Mouse (Mus musculus) hindbrain, embryonic 11.5 days (tissue): ENCODE data around the gene Rhbdl1. TPM values are rescaled to one million over a fixed set of nuclear protein-coding genes. Genes with fewer than 3 reads are reported as not detected.
"Not testable (repeated sequence)": the region's sequence is repeated elsewhere in the genome, so short reads cannot be mapped to it uniquely, and the experiment has no call there.

Experiments used
- ATAC-seq: fragments of 200-750 bp; cut with Nextera tagmentation; 2 replicates; pipeline ENCODE4 v1.8.0; 2017; ENCODE audit warnings: mild to moderate bottlenecking, moderate TSS enrichment, moderate library complexity; ENCODE audit not compliant: low FRiP score
- DNase-seq: peaks from one replicate; pipeline ENCODE4 v3.0.0-alpha.2; 2015; ENCODE audit warnings: low spot score
- H3K27ac ChIP-seq: fragments of 300-500 bp; sonication (generic); 2 replicates; pipeline ENCODE4 v1.5.1; 2014; ENCODE audit warnings: mild to moderate bottlenecking, low read depth, low read length
- H3K27me3 ChIP-seq: fragments of 300-500 bp; sonication (generic); 2 replicates; pipeline ENCODE4 v1.6.1; 2014; ENCODE audit warnings: mild to moderate bottlenecking, low read length, moderate library complexity, mixed read lengths; ENCODE audit not compliant: control insufficient read depth, insufficient read depth
- H3K36me3 ChIP-seq: fragments of 300-500 bp; sonication (generic); 2 replicates; pipeline ENCODE4 v1.6.1; 2014; ENCODE audit warnings: mild to moderate bottlenecking, low read length, moderate library complexity, mixed read lengths; ENCODE audit not compliant: control insufficient read depth, insufficient read depth
- H3K4me1 ChIP-seq: fragments of 300-500 bp; sonication (generic); replicated peaks from 2 replicates; pipeline ENCODE4 v1.6.1; 2014; ENCODE audit warnings: low read length, mixed read lengths; ENCODE audit not compliant: control insufficient read depth, insufficient read depth
- H3K4me2 ChIP-seq: fragments of 300-500 bp; sonication (generic); replicated peaks from 2 replicates; pipeline ENCODE4 v1.6.1; 2014; ENCODE audit warnings: mild to moderate bottlenecking, low read depth, low read length
- H3K4me3 ChIP-seq: fragments of 300-500 bp; sonication (generic); 2 replicates; pipeline ENCODE4 v1.5.1; 2014; ENCODE audit warnings: low read depth, low read length
- H3K9ac ChIP-seq: fragments of 300-500 bp; sonication (generic); 2 replicates; pipeline ENCODE4 v1.6.1; 2014; ENCODE audit warnings: low read depth, low read length
- H3K9me3 ChIP-seq: fragments of 300-500 bp; sonication (generic); 2 replicates; pipeline ENCODE4 v1.6.1; 2016; ENCODE audit warnings: low read length; ENCODE audit not compliant: control insufficient read depth
- WGBS: fragments of 180-500 bp; shearing (Covaris S2); extraction: QIAGEN DNeasy Blood & Tissue Kit; methylation state at CpG from one replicate; pipeline ENCODE4 v1.1.7; 2014; 5-methylcytosine and 5-hydroxymethylcytosine counted together
- polyA plus RNA-seq: library from polyadenylated mRNA; unstranded; fragments of >200 nt; fragmentation: Nextera tagmentation; extraction: Ambion mirVana; gene quantifications from 2 replicates; pipeline ENCODE4 v1.2.1, GENCODE M21; 2014

Rhbdl1 gene
- polyA plus RNA-seq, 1 experiment from 2014 or later = 3.1 TPM

GRCm38 (mm10) chr17:25810890-25811289 is 26.2 kb downstream of the Rhbdl1 start:
- Histone ChIP-seq H3K4me1 (peaks cover 10% of the 10 kb centered on the region; the same call in 1 of the 2 replicates), H3K4me3 (no peak overlapping the region), H3K9ac (no peak overlapping the region), H3K9me3 (no peaks in the 10 kb centered on the region), H3K4me2 (peak overlapping the region; percentile 87), H3K27me3 (peaks cover 2% of the 10 kb centered on the region; the same call in 1 of the 2 replicates), H3K27ac (no peak overlapping the region), H3K36me3 (no peaks in the 10 kb centered on the region)
- WGBS = 78% methylated on average over 4 of the region's 4 CpGs
- no peak for ATAC-seq
- no peak for DNase-seq

- H3K27ac ChIP-seq = peak overlapping the region; percentile 98
- ATAC-seq (peak; percentile 77), DNase-seq (peak; percentile 49)
- peak overlapping the region; percentile 87 for H3K4me2 ChIP-seq
- 8% methylated on average over 25 of the region's 25 CpGs for WGBS
- no peaks in the 10 kb centered on the region for H3K36me3 ChIP-seq
- H3K9ac ChIP-seq = peak overlapping the region; percentile 95
- H3K27me3 ChIP-seq = peaks cover 2% of the 10 kb centered on the region; the same call in 1 of the 2 replicates
- H3K9me3 ChIP-seq = no peaks in the 10 kb centered on the region
- peak overlapping the region; percentile 84 for H3K4me3 ChIP-seq
- H3K4me1 ChIP-seq = peaks cover 10% of the 10 kb centered on the region; the same call in 1 of the 2 replicates
Observed at GRCm38 (mm10) chr17:25809606-25810340, 27.3 kb downstream of the Rhbdl1 start.

GRCm38 (mm10) chr17:25808789-25809605 is 28.1 kb downstream of the Rhbdl1 start, which contains the start of gene Fbxl16:
Fbxl16 (plus strand) TSS chr17:25809085.
- peaks cover 10% of the 10 kb centered on the region; the same call in 1 of the 2 replicates for H3K4me1 ChIP-seq
- peak within 1 kb of the TSS; percentile 95 for H3K9ac ChIP-seq
- WGBS = under 1% methylated on average over 54 of the region's 100 CpGs
- H3K4me3 ChIP-seq = peak within 1 kb of the TSS; percentile 84
- H3K4me2 ChIP-seq = peak within 1 kb of the TSS; percentile 87
- peaks cover 2% of the 10 kb centered on the region; the same call in 1 of the 2 replicates for H3K27me3 ChIP-seq
- H3K27ac ChIP-seq = peak within 1 kb of the TSS; percentile 98
- DNase-seq (peak; percentile 91), ATAC-seq (peak; percentile 81)
- no peaks in the 10 kb centered on the region for H3K9me3 ChIP-seq
- no peaks in the 10 kb centered on the region for H3K36me3 ChIP-seq

GRCm38 (mm10) chr17:25808028-25808427 is 29.1 kb downstream of the Rhbdl1 start:
- H3K4me2 ChIP-seq = peak overlapping the region; percentile 87
- peaks cover 14% of the 10 kb centered on the region; the same call in 1 of the 2 replicates for H3K4me1 ChIP-seq
- peak overlapping the region; percentile 84; the same call in 1 of the 2 replicates for H3K4me3 ChIP-seq
- DNase-seq (no peak), ATAC-seq (no peak)
- H3K27ac ChIP-seq = peak overlapping the region; percentile 98
- no peaks in the 10 kb centered on the region for H3K9me3 ChIP-seq
- no peaks in the 10 kb centered on the region for H3K36me3 ChIP-seq
- 36% methylated on average over 5 of the region's 5 CpGs for WGBS
- H3K27me3 ChIP-seq = 0 out of 2 replicates have a peak, but pooled peaks cover 2% of the 10 kb centered on the region
- peak overlapping the region; percentile 95; the same call in 1 of the 2 replicates for H3K9ac ChIP-seq

GRCm38 (mm10) chr17:25807452-25807851 is 29.6 kb downstream of the Rhbdl1 start:
- not testable (repeated sequence) for H3K9ac ChIP-seq, H3K27me3 ChIP-seq, ATAC-seq, H3K36me3 ChIP-seq, H3K9me3 ChIP-seq, H3K4me3 ChIP-seq, H3K27ac ChIP-seq, H3K4me2 ChIP-seq, DNase-seq
- peaks cover 16% of the 10 kb centered on the region; the same call in 1 of the 2 replicates for H3K4me1 ChIP-seq
- WGBS = 54% methylated on average over 2 of the region's 2 CpGs

GRCm38 (mm10) chr17:25806507-25806906 is 30.6 kb downstream of the Rhbdl1 start:
- H3K4me1 ChIP-seq = peaks cover 20% of the 10 kb centered on the region; the same call in 1 of the 2 replicates
- no peaks in the 10 kb centered on the region for H3K27me3 ChIP-seq

GRCm38 (mm10) chr17:25802825-25803517 is 34.1 kb downstream of the Rhbdl1 start:
- Histone ChIP-seq H3K4me1 (peaks cover 12% of the 10 kb centered on the region; the same call in 1 of the 2 replicates), H3K36me3 (no peaks in the 10 kb centered on the region), H3K27ac (peak overlapping the region; percentile 83), H3K9me3 (no peaks in the 10 kb centered on the region), H3K4me3 (no peak overlapping the region; the same call in 1 of the 2 replicates), H3K4me2 (peak overlapping the region; percentile 16), H3K9ac (peak overlapping the region; percentile 36; the same call in 1 of the 2 replicates), H3K27me3 (no peaks in the 10 kb centered on the region)
- 12% methylated on average over 10 of the region's 10 CpGs for WGBS
- ATAC-seq (peak; percentile 95), DNase-seq (peak; percentile 95)

More at GRCm38 (mm10) chr17:25806507-25806906, 30.6 kb downstream of the Rhbdl1 start:
- Histone ChIP-seq H3K9me3 (no peaks in the 10 kb centered on the region), H3K4me2 (no peak overlapping the region), H3K27ac (no peak overlapping the region), H3K9ac (no peak overlapping the region), H3K4me3 (no peak overlapping the region), H3K36me3 (no peaks in the 10 kb centered on the region)
- ATAC-seq (no peak), DNase-seq (no peak)
- WGBS = 87% methylated on average over 4 of the region's 4 CpGs

- H3K4me1 ChIP-seq = peaks cover 15% of the 10 kb centered on the region
- no peaks in the 10 kb centered on the region for H3K9me3 ChIP-seq
- H3K4me2 ChIP-seq = no peak overlapping the region
- peak; percentile 82 for DNase-seq
- no peak for ATAC-seq
- no peak overlapping the region for H3K4me3 ChIP-seq
- H3K9ac ChIP-seq = no peak overlapping the region
- 9% methylated on average over 6 of the region's 6 CpGs for WGBS
- no peak overlapping the region for H3K27ac ChIP-seq
- H3K36me3 ChIP-seq = no peaks in the 10 kb centered on the region
- H3K27me3 ChIP-seq = no peaks in the 10 kb centered on the region
Observed at GRCm38 (mm10) chr17:25801029-25801428, 36.1 kb downstream of the Rhbdl1 start.
